ENCODE assay signal across 27 mouse cellular contexts in the genomic region with DNA sequence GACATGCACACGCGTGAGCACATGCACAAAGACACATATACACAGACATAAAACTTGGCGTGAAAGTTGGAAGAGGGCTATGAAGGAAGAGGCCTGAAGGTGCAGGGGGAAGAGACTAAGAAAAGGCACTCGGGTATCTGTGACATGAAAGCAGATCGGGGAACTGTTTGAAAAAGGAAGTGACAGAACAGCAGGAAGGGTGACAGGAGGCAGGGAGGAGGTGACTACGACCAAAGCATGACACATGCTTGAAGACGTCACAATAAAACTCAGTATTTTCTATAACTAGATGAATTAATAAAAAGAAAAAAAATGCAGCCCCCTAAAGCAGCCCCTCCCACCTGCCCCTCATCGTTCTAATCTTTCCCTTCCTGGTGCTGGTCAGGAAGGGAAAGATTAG. TPM values are rescaled to one million over a fixed set of nuclear protein-coding genes. Genes with fewer than 3 reads are reported as not detected.
DNase-seq lines count a peak whose midpoint lies in the region; ATAC-seq and TF ChIP-seq lines count a peak whose summit lies in the region.
"Had no signal": no experiment of that assay in that cellular context is flagged by ENCODE, and none has a peak within 500 bp of the region (broad histone marks: within the 10 kb centered on the region; RNA-seq: fewer than 3 reads in every experiment).

No protein-coding gene starts in this region.

- H3K79me2 ChIP-seq in MEL (ENCODE audit: control insufficient read depth, insufficient read depth, low read length, poor library complexity), result no peaks in the 10 kb centered on the region

- peak overlapping the region in 1 of 2 experiments; percentile 6; a peak in 1 of 4 replicates for H3K4me3 ChIP-seq in MEL (ENCODE audit: control insufficient read depth in 1 of 2, insufficient read depth in 1 of 2, low read depth in 2 of 2, low read length in 2 of 2)
- no peak overlapping the region for H3K4me3 ChIP-seq in midbrain, embryonic 10.5 days
- H3K4me3 ChIP-seq: erythroblast, embryonic 14.5 days; gastrocnemius, adult 2 months; intestine, embryonic 15.5 days; limb, embryonic 12.5 days; neural tube, embryonic 12.5 days had no signal

- H3K4me1 ChIP-seq in MEL (ENCODE audit: control insufficient read depth in 1 of 2, insufficient read depth in 2 of 2, low read length in 2 of 2), result peaks cover 2 to 15% of the 10 kb centered on the region in 2 experiments; a peak in 3 of 4 replicates
- H3K4me1 ChIP-seq in midbrain, embryonic 10.5 days, result peaks cover 30% of the 10 kb centered on the region
- H3K4me1 ChIP-seq: intestine, embryonic 15.5 days had no signal

- no peak for TF ChIP-seq EP300 in MEL (IDR thresholded peaks at IDR 0.05; ENCODE audit: low read depth in 1 of 2, low read length in 2 of 2)

- H3K36me3 ChIP-seq in MEL (ENCODE audit: control insufficient read depth in 1 of 2, insufficient read depth in 2 of 2, low read length in 2 of 2), result no peaks in the 10 kb centered on the region; a peak in 1 of 4 replicates
- no peaks in the 10 kb centered on the region for H3K36me3 ChIP-seq in midbrain, embryonic 10.5 days
- H3K36me3 ChIP-seq: intestine, embryonic 15.5 days; limb, embryonic 12.5 days; neural tube, embryonic 12.5 days had no signal

- TF ChIP-seq CTCF in MEL (IDR thresholded peaks at IDR 0.05 in 2 of 3, conservative IDR thresholded peaks at IDR 0.05 in 1 of 3; ENCODE audit: control insufficient read depth in 1 of 3, insufficient read depth in 1 of 3, low read depth in 2 of 3, low read length in 3 of 3, poor library complexity in 1 of 3, severe bottlenecking in 1 of 3), result no peak

- no peak overlapping the region for H3K9ac ChIP-seq in MEL (ENCODE audit: control insufficient read depth, low read depth, low read length, poor library complexity, severe bottlenecking)
- H3K9ac ChIP-seq: intestine, embryonic 15.5 days; limb, embryonic 12.5 days; neural tube, embryonic 12.5 days had no signal

- no peak for TF ChIP-seq RAD21 in MEL (IDR thresholded peaks at IDR 0.05; ENCODE audit: low read depth, low read length)

- H3K27me3 ChIP-seq in MEL (ENCODE audit: control insufficient read depth in 1 of 2, insufficient read depth in 2 of 2, low read length in 2 of 2), result no peaks in the 10 kb centered on the region
- H3K27me3 ChIP-seq in midbrain, embryonic 10.5 days (ENCODE audit: low read depth, poor library complexity, severe bottlenecking), result 0 out of 2 replicates have a peak, but pooled peaks cover 6% of the 10 kb centered on the region
- H3K27me3 ChIP-seq: intestine, embryonic 15.5 days; neural tube, embryonic 12.5 days had no signal

- no peaks in the 10 kb centered on the region for H3K9me3 ChIP-seq in MEL (replicated peaks; ENCODE audit: insufficient read depth, low read length)
- H3K9me3 ChIP-seq in midbrain, embryonic 10.5 days (replicated peaks), result no peaks in the 10 kb centered on the region
- H3K9me3 ChIP-seq: intestine, embryonic 15.5 days; limb, embryonic 12.5 days; neural tube, embryonic 12.5 days had no signal

- no peak overlapping the region for H3K27ac ChIP-seq in MEL (ENCODE audit: control insufficient read depth, low read depth, low read length)
- no peak overlapping the region for H3K27ac ChIP-seq in midbrain, embryonic 10.5 days (replicated peaks)
- H3K27ac ChIP-seq: gastrocnemius, adult 2 months; intestine, embryonic 15.5 days; limb, embryonic 12.5 days; neural tube, embryonic 12.5 days had no signal

- peak; percentile 54 to 57; a peak in 3 of 4 replicates for ATAC-seq in hematopoietic stem cell, adult 5-6 weeks (replicated peaks in 1 of 2; ENCODE audit: insufficient read depth in 1 of 2, low FRiP score in 2 of 2, low TSS enrichment in 1 of 2, low read depth in 1 of 2, poor library complexity in 2 of 2, severe bottlenecking in 2 of 2)
- ATAC-seq: forebrain, embryonic 16.5 days; hindbrain, embryonic 16.5 days; intestine, embryonic 15.5 days; lung, postnatal 0 days; midbrain, embryonic 16.5 days had no signal

- TF ChIP-seq POLR2A in MEL (IDR thresholded peaks at IDR 0.05; ENCODE audit: control insufficient read depth in 1 of 2, insufficient read depth in 1 of 2, low read depth in 1 of 2, low read length in 2 of 2, poor library complexity in 1 of 2), result no peak

- peak; percentile 25 for DNase-seq in A20 (ENCODE audit: low read depth, low spot score)
- peak; percentile 57 for DNase-seq in MEL (ENCODE audit: low read depth, low spot score)
- peak; percentile 27 for DNase-seq in naive thymus-derived CD4-positive, alpha-beta T cell, adult 2 months (ENCODE audit: low read depth)
- no peak for DNase-seq in right cerebral cortex, postnatal 25 days
- DNase-seq in cerebellum, adult 9-11 months, result no peak
- no peak for DNase-seq in midbrain, embryonic 10.5 days (ENCODE audit: low spot score)
- DNase-seq: adrenal gland, adult 8-10 months; cerebellum, adult 8-10 months; gastrocnemius, adult 2 months; heart, postnatal 14 days; kidney, adult 8-10 months; kidney, postnatal 14 days; layer of hippocampus, adult 9-11 months; right cerebral cortex, adult 18-20 months; right cerebral cortex, postnatal 4 days had no signal

- WGBS in midbrain, embryonic 10.5 days, result 79% methylated on average over 8 of the region's 8 CpGs

TF ChIP-seq in MEL, 35 proteins besides CTCF, POLR2A, EP300 and RAD21:
- TF ChIP-seq TCF12 (IDR thresholded peaks at IDR 0.05; ENCODE audit: low read depth, low read length) (no peak), POLR2AphosphoS5 (IDR thresholded peaks at IDR 0.05; ENCODE audit: borderline replicate concordance, low read depth, low read length) (no peak), E2F4 (IDR thresholded peaks at IDR 0.05; ENCODE audit: borderline replicate concordance, low read depth, low read length) (no peak), MAX (IDR thresholded peaks at IDR 0.05; ENCODE audit: low read length) (peak; percentile 71), MEF2A (IDR thresholded peaks at IDR 0.05; ENCODE audit: extremely low read depth, insufficient replicate concordance, low read depth, low read length, poor library complexity, severe bottlenecking) (no peak), JUND (IDR thresholded peaks at IDR 0.05; ENCODE audit: low read depth, low read length) (no peak), ELF1 (IDR thresholded peaks at IDR 0.05; ENCODE audit: low read depth, low read length) (no peak), MYB (IDR thresholded peaks at IDR 0.05; ENCODE audit: low read depth, low read length) (no peak), SIN3A (IDR thresholded peaks at IDR 0.05; ENCODE audit: low read length) (peak; percentile 44; the same call in 1 of the 2 replicates), GATA1 (IDR thresholded peaks at IDR 0.05; ENCODE audit: low read depth, low read length) (no peak), CHD1 (IDR thresholded peaks at IDR 0.05; ENCODE audit: low read depth, low read length) (no peak), MXI1 (IDR thresholded peaks at IDR 0.05; ENCODE audit: low read depth, low read length) (peak; percentile 75)

RNA-seq across cellular contexts. Expression of a gene that starts 58.4 kb away (rescaled TPM):
- total RNA-seq in MEL (2012; rRNA removed), result 0.23 and 0.27 TPM in 2 replicates
- polyA plus RNA-seq in MEL (2012; ENCODE audit: insufficient read depth in 1 of 2, insufficient read length in 2 of 2, low read depth in 1 of 2, low replicate concordance in 2 of 2, missing spikeins in 1 of 2), result 1 to 10 TPM in 1 of 2 experiments, not detected in 1; 2.0 TPM
- total RNA-seq in hematopoietic stem cell, adult 5-6 weeks (2017), result not detected in 2 replicates
- polyA plus RNA-seq in midbrain, embryonic 10.5 days (2016; fragmentation: Nextera tagmentation; extraction: Ambion mirVana), result 1.0 and 2.2 TPM in 2 replicates
- total RNA-seq: liver, adult 2 months had no signal
- polyA plus RNA-seq: erythroblast, embryonic 14.5 days; liver, adult 2 months; liver, embryonic 16.5 days; lung, postnatal 0 days; spleen, adult 2 months had no signal

Comparison
In these comparisons a context has a peak if more than half of its experiments do, and no peak if none do; other contexts are left out.
1. DNase-seq: peak in A20 (single experiment), MEL (single experiment) and naive thymus-derived CD4-positive, alpha-beta T cell, adult 2 months (single experiment); none in right cerebral cortex, postnatal 25 days (single experiment), cerebellum, adult 9-11 months (single experiment) and midbrain, embryonic 10.5 days (single experiment).